Mouse (Mus musculus): ENCODE data around the gene Auts2. TPM values are rescaled to one million over a fixed set of nuclear protein-coding genes. Genes with fewer than 3 reads are reported as not detected.

Auts2 gene
- polyA plus RNA-seq, 1 experiment from 2014 or later: 14.7 TPM

DNA sequence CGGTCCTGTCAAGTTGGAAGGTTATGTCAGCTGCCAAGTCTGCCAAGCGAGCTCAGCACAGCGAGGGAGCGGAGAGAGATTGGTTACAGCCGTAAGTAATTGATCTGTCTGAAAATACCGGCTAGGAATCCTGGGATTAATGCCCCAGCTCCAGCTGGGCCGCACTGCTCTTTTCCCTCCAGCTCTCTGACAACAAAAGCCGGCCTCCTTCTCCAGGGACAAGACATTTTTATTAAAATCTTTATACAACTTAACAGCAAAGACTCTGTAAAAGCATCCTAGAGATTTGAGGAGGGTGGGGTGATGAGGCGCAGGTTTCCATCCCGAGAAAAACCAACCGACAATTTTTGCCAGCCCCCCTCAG is 468.8 kb downstream of the Auts2 start:
- H3K4me2 ChIP-seq (ENCODE audit: low read depth, low read length): peak overlapping the region; percentile 30; the same call in 1 of the 2 replicates
- ATAC-seq: peak; percentile 37
- H3K4me1 ChIP-seq (ENCODE audit: control insufficient read depth, insufficient read depth, low read length): peaks cover 36% of the 10 kb centered on the region
- WGBS: 38% methylated on average over 11 of the region's 11 CpGs
- H3K27me3 ChIP-seq (replicated peaks; ENCODE audit: control insufficient read depth, insufficient read depth, low read length): no peaks in the 10 kb centered on the region
- H3K9me3 ChIP-seq (ENCODE audit: control insufficient read depth, low read length): no peaks in the 10 kb centered on the region
- no peak overlapping the region for H3K9ac ChIP-seq (ENCODE audit: low read depth, low read length)
- H3K36me3 ChIP-seq (ENCODE audit: control insufficient read depth, insufficient read depth, low read length): no peaks in the 10 kb centered on the region
- H3K27ac ChIP-seq (ENCODE audit: low read length): peak overlapping the region; percentile 15; the same call in 1 of the 2 replicates
- H3K4me3 ChIP-seq (ENCODE audit: low read length): no peak overlapping the region

DNA sequence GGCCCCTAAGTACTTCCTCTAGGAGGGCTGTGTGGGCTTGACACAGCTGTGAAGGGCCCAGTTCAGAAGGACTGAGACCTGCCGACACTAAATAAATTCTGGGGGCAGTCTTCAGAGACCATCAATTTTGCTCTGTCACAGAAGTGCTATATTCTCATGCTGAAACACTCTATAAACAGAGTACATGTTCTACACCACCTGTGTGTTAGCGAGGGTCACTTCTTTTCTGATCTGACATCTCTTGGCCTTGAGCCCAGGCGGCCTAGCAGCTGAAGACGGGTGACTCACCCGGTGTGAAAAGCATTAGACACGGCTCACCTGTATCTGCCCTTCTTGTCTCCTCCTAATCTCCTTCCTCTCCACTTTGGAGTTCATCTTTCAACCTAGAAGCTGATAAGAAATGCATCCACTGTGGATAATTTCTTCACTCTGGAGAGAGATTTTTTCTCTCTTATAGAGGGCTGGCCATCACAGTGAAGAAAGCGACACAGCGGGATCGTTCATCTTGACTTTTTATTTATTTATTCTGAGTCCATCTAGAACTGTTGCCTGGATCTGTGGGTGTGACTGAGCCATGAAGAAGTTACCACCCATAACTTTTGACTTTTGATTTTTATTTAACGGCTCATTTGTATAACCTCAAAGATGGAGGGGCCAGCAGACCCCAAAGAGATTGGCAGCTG is 469.3 kb downstream of the Auts2 start:
- Histone ChIP-seq H3K9me3 (ENCODE audit: control insufficient read depth, low read length) (no peaks in the 10 kb centered on the region), H3K27me3 (replicated peaks; ENCODE audit: control insufficient read depth, insufficient read depth, low read length) (no peaks in the 10 kb centered on the region), H3K9ac (ENCODE audit: low read depth, low read length) (no peak overlapping the region), H3K36me3 (ENCODE audit: control insufficient read depth, insufficient read depth, low read length) (no peaks in the 10 kb centered on the region), H3K27ac (ENCODE audit: low read length) (peak overlapping the region; percentile 15; the same call in 1 of the 2 replicates), H3K4me2 (ENCODE audit: low read depth, low read length) (peak overlapping the region; percentile 30; the same call in 1 of the 2 replicates), H3K4me1 (ENCODE audit: control insufficient read depth, insufficient read depth, low read length) (peaks cover 36% of the 10 kb centered on the region), H3K4me3 (ENCODE audit: low read length) (no peak overlapping the region)
- peak; percentile 34; the same call in 1 of the 2 replicates for ATAC-seq
- WGBS: 29% methylated on average over 10 of the region's 10 CpGs

DNA sequence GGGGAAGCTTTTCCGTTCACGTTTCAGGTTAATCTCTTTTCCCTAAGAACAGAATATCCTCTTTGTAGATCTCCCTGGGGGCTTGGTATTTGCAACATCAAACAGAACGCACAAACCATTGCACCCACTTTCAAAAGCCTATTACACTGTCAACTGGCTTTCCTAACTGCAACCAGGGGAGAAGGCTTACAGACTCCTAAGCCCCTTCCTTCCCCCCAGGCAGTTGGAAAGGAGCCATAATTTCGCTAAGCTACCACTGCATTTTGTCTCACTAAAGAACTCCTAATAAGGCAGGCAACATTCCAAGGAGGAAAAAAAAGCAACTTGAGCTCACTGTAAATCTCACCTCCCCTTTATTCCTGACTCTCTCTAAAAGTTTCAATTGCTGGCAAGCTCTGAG is 470.8 kb downstream of the Auts2 start:
- H3K4me2 ChIP-seq (ENCODE audit: low read depth, low read length): no peak overlapping the region
- WGBS: 47% methylated on average over 4 of the region's 4 CpGs
- H3K4me3 ChIP-seq (ENCODE audit: low read length): no peak overlapping the region
- no peak overlapping the region for H3K9ac ChIP-seq (ENCODE audit: low read depth, low read length)
- no peaks in the 10 kb centered on the region for H3K27me3 ChIP-seq (replicated peaks; ENCODE audit: control insufficient read depth, insufficient read depth, low read length)
- ATAC-seq: no peak
- no peak overlapping the region for H3K27ac ChIP-seq (ENCODE audit: low read length)
- H3K4me1 ChIP-seq (ENCODE audit: control insufficient read depth, insufficient read depth, low read length): peaks cover 37% of the 10 kb centered on the region
- no peaks in the 10 kb centered on the region for H3K9me3 ChIP-seq (ENCODE audit: control insufficient read depth, low read length)
- no peaks in the 10 kb centered on the region for H3K36me3 ChIP-seq (ENCODE audit: control insufficient read depth, insufficient read depth, low read length)

DNA sequence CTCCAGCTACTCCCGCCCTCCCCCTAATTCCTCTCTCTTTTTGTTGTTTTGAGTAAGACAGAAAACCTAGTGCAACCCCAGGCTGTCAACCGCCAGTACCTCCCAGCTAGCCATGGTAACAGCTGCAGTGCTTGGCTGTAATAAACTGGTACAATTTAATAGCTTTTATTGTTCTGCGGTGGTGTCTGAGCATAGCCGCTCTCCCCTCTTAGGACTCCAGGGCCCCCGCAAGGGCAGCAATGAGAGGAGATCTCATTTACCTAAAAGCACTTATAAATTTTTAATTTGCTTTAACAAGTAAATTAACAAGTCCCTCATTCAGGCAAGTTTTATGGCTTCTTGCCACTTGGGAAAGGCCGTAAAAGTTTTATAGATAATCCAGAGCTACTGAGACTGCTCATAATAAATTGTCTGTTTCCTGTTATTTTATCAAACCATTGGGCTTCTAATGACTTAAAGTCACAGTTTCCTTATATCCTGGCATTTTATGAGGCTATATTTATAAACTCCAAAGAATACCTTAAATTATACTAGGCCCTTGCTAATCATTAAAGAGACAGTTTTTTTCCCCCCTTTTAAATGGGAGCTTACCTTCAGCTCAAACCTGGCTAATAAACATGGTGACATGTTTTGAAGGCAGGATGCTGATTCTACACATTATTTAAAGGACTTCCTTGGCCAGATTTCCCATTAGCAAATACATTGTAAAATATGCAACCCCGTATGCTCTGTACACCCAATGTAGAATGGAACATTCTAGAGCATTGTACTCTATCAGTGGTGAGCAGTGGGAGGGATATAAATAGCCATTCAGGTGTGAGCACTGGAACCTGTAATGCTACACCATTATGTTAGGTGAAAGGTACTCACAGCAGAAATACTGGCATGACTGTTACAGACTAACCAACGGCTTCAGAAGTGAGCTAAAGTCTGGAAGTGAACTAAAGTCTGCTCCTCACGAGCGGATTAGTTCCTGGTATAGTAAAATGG is 475.1 kb downstream of the Auts2 start:
- Histone ChIP-seq H3K4me2 (ENCODE audit: low read depth, low read length) (peak overlapping the region; percentile 6; the same call in 1 of the 2 replicates), H3K9me3 (ENCODE audit: control insufficient read depth, low read length) (no peaks in the 10 kb centered on the region), H3K27ac (ENCODE audit: low read length) (peak overlapping the region; percentile 78), H3K9ac (ENCODE audit: low read depth, low read length) (no peak overlapping the region), H3K4me1 (ENCODE audit: control insufficient read depth, insufficient read depth, low read length) (peaks cover 12% of the 10 kb centered on the region), H3K27me3 (replicated peaks; ENCODE audit: control insufficient read depth, insufficient read depth, low read length) (no peaks in the 10 kb centered on the region), H3K4me3 (ENCODE audit: low read length) (no peak overlapping the region), H3K36me3 (ENCODE audit: control insufficient read depth, insufficient read depth, low read length) (no peaks in the 10 kb centered on the region)
- ATAC-seq: peak; percentile 90
- 47% methylated on average over 10 of the region's 10 CpGs for WGBS

DNA sequence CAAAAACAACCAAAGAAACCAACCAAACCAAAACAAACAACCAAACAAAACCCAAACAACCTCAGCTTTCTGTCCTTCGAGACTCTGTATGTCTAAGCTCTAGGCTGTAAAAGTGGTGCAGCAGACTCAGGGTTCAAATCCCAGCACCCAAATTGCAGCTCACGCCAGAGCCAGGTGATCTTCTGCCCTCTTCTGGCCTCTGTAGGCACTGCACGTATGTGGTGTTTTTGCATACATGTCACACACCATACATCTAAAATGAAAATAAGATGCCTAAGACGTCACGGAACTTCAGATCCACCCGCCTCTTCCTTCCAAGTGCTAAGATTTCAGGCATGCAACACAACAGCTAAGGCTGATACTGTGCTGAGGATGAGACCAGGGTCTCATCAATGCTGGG is 483.0 kb downstream of the Auts2 start:
- H3K4me2 ChIP-seq (ENCODE audit: low read depth, low read length): no peak overlapping the region
- H3K27me3 ChIP-seq (replicated peaks; ENCODE audit: control insufficient read depth, insufficient read depth, low read length): no peaks in the 10 kb centered on the region
- no peaks in the 10 kb centered on the region for H3K36me3 ChIP-seq (ENCODE audit: control insufficient read depth, insufficient read depth, low read length)
- H3K4me1 ChIP-seq (ENCODE audit: control insufficient read depth, insufficient read depth, low read length): no peaks in the 10 kb centered on the region
- no peak overlapping the region for H3K4me3 ChIP-seq (ENCODE audit: low read length)
- H3K9ac ChIP-seq (ENCODE audit: low read depth, low read length): no peak overlapping the region
- no peak overlapping the region for H3K27ac ChIP-seq (ENCODE audit: low read length)
- no peak for ATAC-seq
- 0 out of 2 replicates have a peak, but pooled peaks cover 3% of the 10 kb centered on the region for H3K9me3 ChIP-seq (ENCODE audit: control insufficient read depth, low read length)
- 94% methylated on average over 6 of the region's 6 CpGs for WGBS

DNA sequence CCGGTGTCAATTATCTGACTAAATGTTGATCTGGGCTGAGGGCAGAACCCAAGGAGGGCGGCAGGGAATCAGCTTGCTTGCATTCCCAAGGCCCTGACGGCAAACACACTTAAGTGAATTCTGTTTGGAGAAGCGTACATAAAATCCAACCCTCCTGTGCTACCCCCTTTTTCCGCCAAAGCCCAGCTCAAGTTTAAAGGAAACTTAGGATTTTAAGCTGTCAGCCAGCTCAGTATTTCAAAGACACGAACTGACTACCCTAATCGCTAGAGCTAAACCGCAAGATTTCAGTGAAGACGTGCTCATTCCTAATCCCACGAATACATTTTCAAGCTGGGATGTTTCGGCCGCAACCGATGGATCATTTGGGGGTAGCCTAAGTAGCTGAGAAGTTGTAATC is 490.5 kb downstream of the Auts2 start:
- Histone ChIP-seq H3K9me3 (ENCODE audit: control insufficient read depth, low read length) (no peaks in the 10 kb centered on the region), H3K36me3 (ENCODE audit: control insufficient read depth, insufficient read depth, low read length) (no peaks in the 10 kb centered on the region), H3K4me1 (ENCODE audit: control insufficient read depth, insufficient read depth, low read length) (no peaks in the 10 kb centered on the region), H3K27ac (ENCODE audit: low read length) (no peak overlapping the region), H3K9ac (ENCODE audit: low read depth, low read length) (no peak overlapping the region), H3K27me3 (replicated peaks; ENCODE audit: control insufficient read depth, insufficient read depth, low read length) (no peaks in the 10 kb centered on the region), H3K4me3 (ENCODE audit: low read length) (no peak overlapping the region), H3K4me2 (ENCODE audit: low read depth, low read length) (no peak overlapping the region)
- no peak for ATAC-seq
- 50% methylated on average over 13 of the region's 13 CpGs for WGBS

DNA sequence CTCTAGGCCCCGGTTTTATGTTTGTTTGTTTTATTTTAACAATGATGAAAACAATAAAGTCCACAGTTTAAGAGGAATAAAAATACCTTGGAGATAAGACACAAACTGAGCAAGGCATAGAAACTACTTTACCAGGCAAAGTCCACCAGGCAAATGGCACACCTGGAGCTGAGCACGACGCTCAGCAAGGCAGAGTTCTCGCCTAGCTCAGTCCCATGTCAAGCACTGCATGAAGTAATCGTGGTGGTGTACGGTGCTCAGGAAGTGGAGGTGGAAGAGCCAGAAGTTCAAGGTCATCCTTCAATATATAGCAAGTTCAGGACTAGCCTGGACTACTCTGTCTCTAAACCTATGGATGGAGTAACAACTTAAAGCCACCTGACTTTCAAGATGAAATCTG is 503.6 kb downstream of the Auts2 start:
- Histone ChIP-seq H3K27ac (ENCODE audit: low read length) (no peak overlapping the region), H3K4me3 (ENCODE audit: low read length) (no peak overlapping the region), H3K9ac (ENCODE audit: low read depth, low read length) (no peak overlapping the region), H3K4me2 (ENCODE audit: low read depth, low read length) (no peak overlapping the region), H3K36me3 (ENCODE audit: control insufficient read depth, insufficient read depth, low read length) (no peaks in the 10 kb centered on the region), H3K27me3 (replicated peaks; ENCODE audit: control insufficient read depth, insufficient read depth, low read length) (no peaks in the 10 kb centered on the region), H3K9me3 (ENCODE audit: control insufficient read depth, low read length) (no peaks in the 10 kb centered on the region), H3K4me1 (ENCODE audit: control insufficient read depth, insufficient read depth, low read length) (no peaks in the 10 kb centered on the region)
- WGBS: 81% methylated on average over 6 of the region's 6 CpGs
- peak; percentile 77 for ATAC-seq

DNA sequence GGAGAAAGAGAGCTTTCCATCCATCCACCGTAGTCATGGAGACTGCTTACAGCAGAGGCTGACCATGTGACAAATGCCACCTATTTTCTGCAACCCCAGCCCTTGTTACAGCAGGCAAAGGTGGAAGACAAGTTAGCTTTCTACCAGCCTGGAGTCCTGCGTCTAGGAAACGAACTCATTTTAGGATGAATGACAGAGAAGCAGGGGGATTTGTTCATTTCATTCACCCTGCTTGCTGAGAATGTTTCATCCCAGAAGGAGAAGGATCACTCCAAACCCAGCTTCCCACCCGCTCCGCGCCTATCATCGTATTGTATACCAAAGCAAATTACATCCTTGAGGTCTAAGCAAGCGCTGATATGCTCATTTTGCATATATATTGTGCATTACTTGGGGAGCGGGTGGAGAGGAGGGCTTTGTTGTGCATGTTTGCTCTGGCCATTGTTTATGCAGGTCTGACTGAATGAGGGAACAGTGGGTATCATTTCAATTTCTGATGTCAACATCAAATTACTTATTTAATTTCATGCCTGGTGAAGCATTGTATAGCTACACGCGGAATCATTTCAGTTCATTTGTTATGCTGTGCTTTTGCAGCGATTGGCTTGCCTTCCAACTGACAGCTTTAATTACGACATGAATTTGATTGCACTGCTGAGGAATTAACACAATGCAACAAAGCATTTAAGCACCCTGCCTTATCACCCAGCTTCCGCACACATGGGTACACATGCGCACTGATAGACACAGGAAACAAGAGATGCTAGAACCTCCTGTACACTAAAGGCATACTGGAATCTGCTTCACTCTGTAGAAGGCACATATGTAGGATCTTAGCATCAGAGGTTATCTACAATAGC is 509.4 kb downstream of the Auts2 start:
- no peaks in the 10 kb centered on the region for H3K36me3 ChIP-seq (ENCODE audit: control insufficient read depth, insufficient read depth, low read length)
- H3K27ac ChIP-seq (ENCODE audit: low read length): no peak overlapping the region
- no peaks in the 10 kb centered on the region for H3K27me3 ChIP-seq (replicated peaks; ENCODE audit: control insufficient read depth, insufficient read depth, low read length)
- H3K9me3 ChIP-seq (ENCODE audit: control insufficient read depth, low read length): no peaks in the 10 kb centered on the region
- 86% methylated on average over 15 of the region's 15 CpGs for WGBS
- H3K4me2 ChIP-seq (ENCODE audit: low read depth, low read length): no peak overlapping the region
- no peak overlapping the region for H3K4me3 ChIP-seq (ENCODE audit: low read length)
- H3K4me1 ChIP-seq (ENCODE audit: control insufficient read depth, insufficient read depth, low read length): no peaks in the 10 kb centered on the region; the same call in 1 of the 2 replicates
- no peak overlapping the region for H3K9ac ChIP-seq (ENCODE audit: low read depth, low read length)
- ATAC-seq: no peak
